Mouse (Mus musculus): ENCODE results near the gene Me3. TPM values are rescaled to one million over a fixed set of nuclear protein-coding genes. Genes with fewer than 3 reads are reported as not detected.
A peak's percentile ranks its signal among the peaks of the same experiment; 100 is the strongest.

The Me3 gene
- polyA plus RNA-seq (2012; fragmentation: generic; extraction: Trizol), result 2.1 TPM
- long read RNA-seq, experiment 1, full-length matches to known transcripts, result 2 of 4 reads
- long read RNA-seq, experiment 1, partial matches to known transcripts, result 0 of 4 reads
- long read RNA-seq, experiment 1, other reads (novel, unspliced or antisense), result 2 of 4 reads
- long read RNA-seq, experiment 2, full-length matches to known transcripts, result 6 of 10 reads
- long read RNA-seq, experiment 2, partial matches to known transcripts, result 2 of 10 reads
- long read RNA-seq, experiment 2, other reads (novel, unspliced or antisense), result 2 of 10 reads

GRCm38 (mm10) chr7:89632342-89633251, at the start of gene Me3:
TSS of gene Me3 (plus strand) at chr7:89632392.
- Histone ChIP-seq H3ac (ENCODE audit: control insufficient read depth, insufficient read length, low read depth) (peak within 1 kb of the TSS; percentile 78), H3K27me3 (ENCODE audit: control insufficient read depth, insufficient read depth, insufficient read length) (no peaks in the 10 kb centered on the region), H3K79me3 (ENCODE audit: low read depth) (no peaks in the 10 kb centered on the region), H3K4me3 (ENCODE audit: insufficient read depth, poor library complexity, severe bottlenecking) (peak within 1 kb of the TSS; percentile 44), H3K79me2 (ENCODE audit: control insufficient read depth, insufficient read depth) (no peaks in the 10 kb centered on the region), H3K36me3 (ENCODE audit: control insufficient read depth, insufficient read depth) (no peaks in the 10 kb centered on the region)
- no peak for TF ChIP-seq USF1 (IDR thresholded peaks at IDR 0.05; ENCODE audit: low read depth)
- TF ChIP-seq MYOD1 (IDR thresholded peaks at IDR 0.05; ENCODE audit: control insufficient read depth, insufficient read length, low read depth), result no peak
- TF ChIP-seq CTCF (IDR thresholded peaks at IDR 0.05; ENCODE audit: control insufficient read depth, insufficient read depth, insufficient read length), result no peak

- Histone ChIP-seq H3K27me3 (ENCODE audit: control insufficient read depth, insufficient read depth, insufficient read length) (no peaks in the 10 kb centered on the region), H3K4me3 (ENCODE audit: insufficient read depth, poor library complexity, severe bottlenecking) (no peak overlapping the region), H3K36me3 (ENCODE audit: control insufficient read depth, insufficient read depth) (no peaks in the 10 kb centered on the region), H3K79me2 (ENCODE audit: control insufficient read depth, insufficient read depth) (no peaks in the 10 kb centered on the region), H3ac (ENCODE audit: control insufficient read depth, insufficient read length, low read depth) (no peak overlapping the region), H3K79me3 (ENCODE audit: low read depth) (no peaks in the 10 kb centered on the region)
- TF ChIP-seq MAX (IDR thresholded peaks at IDR 0.05), result no peak
- TF ChIP-seq MYOD1 (IDR thresholded peaks at IDR 0.05; ENCODE audit: control insufficient read depth, insufficient read length, low read depth), result no peak
- TF ChIP-seq USF1 (IDR thresholded peaks at IDR 0.05; ENCODE audit: low read depth), result no peak
- no peak for TF ChIP-seq MYOG (IDR thresholded peaks at IDR 0.05; ENCODE audit: control insufficient read depth, extremely low read depth, insufficient read length)
- TF ChIP-seq CEBPB (IDR thresholded peaks at IDR 0.05; ENCODE audit: low read depth), result no peak
- TF ChIP-seq CTCF (IDR thresholded peaks at IDR 0.05; ENCODE audit: control insufficient read depth, insufficient read depth, insufficient read length), result no peak
- no peak for TF ChIP-seq FOSL1 (IDR thresholded peaks at IDR 0.05; ENCODE audit: insufficient read depth, low read length, poor library complexity, severe bottlenecking)
These were observed 42.2 kb upstream of the Me3 start for GRCm38 (mm10) chr7:89590039-89590438.

- TF ChIP-seq MYOD1 (IDR thresholded peaks at IDR 0.05; ENCODE audit: control insufficient read depth, insufficient read length, low read depth) (no peak), CEBPB (IDR thresholded peaks at IDR 0.05; ENCODE audit: low read depth) (no peak), MYOG (IDR thresholded peaks at IDR 0.05; ENCODE audit: control insufficient read depth, extremely low read depth, insufficient read length) (no peak), MAX (IDR thresholded peaks at IDR 0.05) (no peak), FOSL1 (IDR thresholded peaks at IDR 0.05; ENCODE audit: insufficient read depth, low read length, poor library complexity, severe bottlenecking) (no peak), CTCF (IDR thresholded peaks at IDR 0.05; ENCODE audit: control insufficient read depth, insufficient read depth, insufficient read length) (no peak), USF1 (IDR thresholded peaks at IDR 0.05; ENCODE audit: low read depth) (no peak)
- H3K79me3 ChIP-seq (ENCODE audit: low read depth), result no peaks in the 10 kb centered on the region
- no peaks in the 10 kb centered on the region for H3K36me3 ChIP-seq (ENCODE audit: control insufficient read depth, insufficient read depth)
- no peaks in the 10 kb centered on the region for H3K79me2 ChIP-seq (ENCODE audit: control insufficient read depth, insufficient read depth)
- no peak overlapping the region for H3K4me3 ChIP-seq (ENCODE audit: insufficient read depth, poor library complexity, severe bottlenecking)
- H3ac ChIP-seq (ENCODE audit: control insufficient read depth, insufficient read length, low read depth), result no peak overlapping the region
- H3K27me3 ChIP-seq (ENCODE audit: control insufficient read depth, insufficient read depth, insufficient read length), result no peaks in the 10 kb centered on the region
These were observed 41.5 kb upstream of the Me3 start for GRCm38 (mm10) chr7:89590542-89591251.

- Histone ChIP-seq H3K79me3 (ENCODE audit: low read depth) (no peaks in the 10 kb centered on the region), H3K36me3 (ENCODE audit: control insufficient read depth, insufficient read depth) (no peaks in the 10 kb centered on the region), H3K27me3 (ENCODE audit: control insufficient read depth, insufficient read depth, insufficient read length) (no peaks in the 10 kb centered on the region), H3K4me3 (ENCODE audit: insufficient read depth, poor library complexity, severe bottlenecking) (no peak overlapping the region), H3ac (ENCODE audit: control insufficient read depth, insufficient read length, low read depth) (no peak overlapping the region), H3K79me2 (ENCODE audit: control insufficient read depth, insufficient read depth) (no peaks in the 10 kb centered on the region)
- TF ChIP-seq CTCF (IDR thresholded peaks at IDR 0.05; ENCODE audit: control insufficient read depth, insufficient read depth, insufficient read length), result no peak
These were observed 36.4 kb upstream of the Me3 start for GRCm38 (mm10) chr7:89595813-89596212.

- H3ac ChIP-seq (ENCODE audit: control insufficient read depth, insufficient read length, low read depth), result no peak overlapping the region
- H3K36me3 ChIP-seq (ENCODE audit: control insufficient read depth, insufficient read depth), result no peaks in the 10 kb centered on the region
- no peak overlapping the region for H3K4me3 ChIP-seq (ENCODE audit: insufficient read depth, poor library complexity, severe bottlenecking)
- no peaks in the 10 kb centered on the region for H3K79me3 ChIP-seq (ENCODE audit: low read depth)
- no peaks in the 10 kb centered on the region for H3K79me2 ChIP-seq (ENCODE audit: control insufficient read depth, insufficient read depth)
- no peak for TF ChIP-seq MYOD1 (IDR thresholded peaks at IDR 0.05; ENCODE audit: control insufficient read depth, insufficient read length, low read depth)
- TF ChIP-seq MYOG (IDR thresholded peaks at IDR 0.05; ENCODE audit: control insufficient read depth, extremely low read depth, insufficient read length), result no peak
- no peak for TF ChIP-seq MAX (IDR thresholded peaks at IDR 0.05)
- no peak for TF ChIP-seq CTCF (IDR thresholded peaks at IDR 0.05; ENCODE audit: control insufficient read depth, insufficient read depth, insufficient read length)
- TF ChIP-seq FOSL1 (IDR thresholded peaks at IDR 0.05; ENCODE audit: insufficient read depth, low read length, poor library complexity, severe bottlenecking), result no peak
- TF ChIP-seq CEBPB (IDR thresholded peaks at IDR 0.05; ENCODE audit: low read depth), result no peak
- TF ChIP-seq USF1 (IDR thresholded peaks at IDR 0.05; ENCODE audit: low read depth), result no peak
- no peaks in the 10 kb centered on the region for H3K27me3 ChIP-seq (ENCODE audit: control insufficient read depth, insufficient read depth, insufficient read length)
These were observed 26.3 kb upstream of the Me3 start for GRCm38 (mm10) chr7:89605589-89606536.
